ENCODE assay signal across 8 mouse cellular contexts in genomic region chr5:97128242-97129226, GRCm38 (mm10). TPM values are rescaled to one million over a fixed set of nuclear protein-coding genes. Genes with fewer than 3 reads are reported as not detected.
DNase-seq lines count a peak whose midpoint lies in the region; ATAC-seq and TF ChIP-seq lines count a peak whose summit lies in the region.

No protein-coding gene starts in this region.

- no peak overlapping the region for H3K4me2 ChIP-seq in forebrain, embryonic 12.5 days
- no peak overlapping the region for H3K4me2 ChIP-seq in hindbrain, embryonic 11.5 days (replicated peaks; ENCODE audit: low read depth, low read length)

- peak overlapping the region; percentile 27; the same call in 1 of the 2 replicates for H3K4me3 ChIP-seq in testis, adult 2 months (ENCODE audit: control insufficient read depth, low read depth, low read length)
- no peak overlapping the region for H3K4me3 ChIP-seq in forebrain, embryonic 12.5 days (replicated peaks)
- no peak overlapping the region for H3K4me3 ChIP-seq in hindbrain, embryonic 11.5 days (ENCODE audit: low read depth, low read length)

- peak; percentile 85 for ATAC-seq in forebrain, embryonic 12.5 days (ENCODE audit: low FRiP score)
- peak; percentile 73 for ATAC-seq in hindbrain, embryonic 11.5 days (ENCODE audit: low FRiP score)
- peak; percentile 92 for ATAC-seq in megakaryocyte progenitor cell, adult 5-6 weeks (replicated peaks; ENCODE audit: poor library complexity)

- no peaks in the 10 kb centered on the region for H3K9me3 ChIP-seq in forebrain, embryonic 12.5 days
- H3K9me3 ChIP-seq in hindbrain, embryonic 11.5 days (ENCODE audit: control insufficient read depth, low read length), result no peaks in the 10 kb centered on the region

- TF ChIP-seq CTCF in testis, adult 2 months (IDR thresholded peaks at IDR 0.05; ENCODE audit: control insufficient read depth, insufficient read depth, insufficient replicate concordance, low read depth, low read length), result peak; percentile 29; the same call in 1 of the 2 replicates

- no peaks in the 10 kb centered on the region for H3K27me3 ChIP-seq in testis, adult 2 months (ENCODE audit: control insufficient read depth, insufficient read depth, low read length)
- peaks cover 13% of the 10 kb centered on the region for H3K27me3 ChIP-seq in forebrain, embryonic 12.5 days
- no peaks in the 10 kb centered on the region for H3K27me3 ChIP-seq in hindbrain, embryonic 11.5 days (ENCODE audit: control insufficient read depth, insufficient read depth, low read length)

- no peak overlapping the region for H3K9ac ChIP-seq in forebrain, embryonic 12.5 days
- no peak overlapping the region for H3K9ac ChIP-seq in hindbrain, embryonic 11.5 days (ENCODE audit: low read depth, low read length)

- TF ChIP-seq POLR2A in testis, adult 2 months (IDR thresholded peaks at IDR 0.05; ENCODE audit: control insufficient read depth, low read depth, low read length), result no peak

- no peaks in the 10 kb centered on the region for H3K36me3 ChIP-seq in testis, adult 2 months (ENCODE audit: control insufficient read depth, insufficient read depth, low read length)
- H3K36me3 ChIP-seq in forebrain, embryonic 12.5 days (replicated peaks), result no peaks in the 10 kb centered on the region
- no peaks in the 10 kb centered on the region for H3K36me3 ChIP-seq in hindbrain, embryonic 11.5 days (ENCODE audit: control insufficient read depth, insufficient read depth, low read length)

- H3K27ac ChIP-seq in testis, adult 2 months (ENCODE audit: control insufficient read depth, insufficient read depth, low read depth, low read length), result no peak overlapping the region
- H3K27ac ChIP-seq in forebrain, embryonic 12.5 days, result no peak overlapping the region
- no peak overlapping the region for H3K27ac ChIP-seq in hindbrain, embryonic 11.5 days (ENCODE audit: low read depth, low read length)

- WGBS in forebrain, embryonic 12.5 days, result 54% methylated on average over 21 of the region's 21 CpGs
- 53% methylated on average over 21 of the region's 21 CpGs for whole genome bisulfite sequencing in hindbrain, embryonic 11.5 days

- DNase-seq in testis, postnatal 14 days (ENCODE audit: low spot score), result no peak
- DNase-seq in c-Kit-positive CD71-positive TER-119-negative erythroid progenitor cells, embryonic 14.5 days (ENCODE audit: low read depth), result peak; percentile 36
- DNase-seq in hindbrain, embryonic 11.5 days (ENCODE audit: low spot score), result peak; percentile 83
- DNase-seq in left cerebral cortex, adult 11 months (ENCODE audit: low spot score), result peak; percentile 53
- DNase-seq in right cerebral cortex, postnatal 36 days (ENCODE audit: low spot score in 2 of 2), result peak; percentile 39 to 64

- H3K4me1 ChIP-seq in testis, adult 2 months (ENCODE audit: control insufficient read depth, insufficient read depth, low read length), result peaks cover 2% of the 10 kb centered on the region
- H3K4me1 ChIP-seq in forebrain, embryonic 12.5 days, result no peaks in the 10 kb centered on the region
- H3K4me1 ChIP-seq in hindbrain, embryonic 11.5 days (replicated peaks; ENCODE audit: control insufficient read depth, insufficient read depth, low read length), result no peaks in the 10 kb centered on the region

RNA-seq across cellular contexts. Expression of gene Paqr3, which starts 17.1 kb away (rescaled TPM):
- 7.0 and 7.2 TPM in 2 replicates for polyA plus RNA-seq in testis, adult 2 months (2012; rRNA removed)
- polyA plus RNA-seq in forebrain, embryonic 12.5 days (2016; fragmentation: Nextera tagmentation; extraction: Ambion mirVana), result 16.6 and 17.1 TPM in 2 replicates
- 12.7 and 14.9 TPM in 2 replicates for polyA plus RNA-seq in hindbrain, embryonic 11.5 days (2014; fragmentation: Nextera tagmentation; extraction: Ambion mirVana)
- 3.1 and 6.2 TPM in 2 replicates for total RNA-seq in megakaryocyte progenitor cell, adult 5-6 weeks (2015)
- total RNA-seq in megakaryocyte progenitor cell, adult 5-6 weeks (2017), result 3.9 and 4.7 TPM in 2 replicates
